Mouse (Mus musculus) limb, embryonic 14.5 days (tissue): ENCODE measurements at regions not wholly inside any gene's neighbourhood (a gene's known extent, or its start where the extent isn't known, plus 50 kb on each side); places are given as distances from the start of the nearest gene placed in this dataset.

Experiments
- ATAC-seq: fragments of 200-750 bp; cut with Nextera tagmentation; 2 replicates; pipeline ENCODE4 v1.8.0; 2017; ENCODE audit warnings: low read depth, moderate number of reproducible peaks, moderate TSS enrichment; ENCODE audit not compliant: low FRiP score
- DNase-seq: peaks from one replicate; pipeline ENCODE4 v3.0.0-alpha.2; 2015; ENCODE audit warnings: low spot score
- H3K27ac ChIP-seq: fragments of 300-500 bp; sonication (generic); replicated peaks from 2 replicates; pipeline ENCODE4 v1.5.1; 2014; ENCODE audit warnings: low read depth, mild to moderate bottlenecking, low read length, moderate library complexity, mixed read lengths
- H3K27me3 ChIP-seq: fragments of 300-500 bp; sonication (generic); 2 replicates; pipeline ENCODE4 v1.6.1; 2014; ENCODE audit warnings: low read length, mixed read lengths; ENCODE audit not compliant: control insufficient read depth, insufficient read depth
- H3K36me3 ChIP-seq: fragments of 300-500 bp; sonication (generic); 2 replicates; pipeline ENCODE4 v1.6.1; 2014; ENCODE audit warnings: mild to moderate bottlenecking, low read length, moderate library complexity, mixed read lengths; ENCODE audit not compliant: control insufficient read depth, insufficient read depth
- H3K4me1 ChIP-seq: fragments of 300-500 bp; sonication (generic); 2 replicates; pipeline ENCODE4 v1.6.1; 2014; ENCODE audit warnings: antibody characterized with exemption, low read length, mixed read lengths; ENCODE audit not compliant: control insufficient read depth, insufficient read depth
- H3K4me2 ChIP-seq: fragments of 300-500 bp; sonication (generic); replicated peaks from 2 replicates; pipeline ENCODE4 v1.6.1; 2014; ENCODE audit warnings: low read depth, mild to moderate bottlenecking, low read length, moderate library complexity; ENCODE audit not compliant: severe bottlenecking
- H3K4me3 ChIP-seq: fragments of 300-500 bp; sonication (generic); replicated peaks from 2 replicates; pipeline ENCODE4 v1.5.1; 2014; ENCODE audit warnings: low read length
- H3K9ac ChIP-seq: fragments of 300-500 bp; sonication (generic); 2 replicates; pipeline ENCODE4 v1.6.1; 2014; ENCODE audit warnings: mild to moderate bottlenecking, low read depth, low read length, moderate library complexity; ENCODE audit not compliant: severe bottlenecking
- H3K9me3 ChIP-seq: fragments of 300-500 bp; sonication (generic); 2 replicates; pipeline ENCODE4 v1.6.1; 2016; ENCODE audit warnings: low read length; ENCODE audit not compliant: control insufficient read depth
- POLR2A ChIP-seq: fragments of 200-500 bp; IDR thresholded peaks from 2 replicates; pipeline ENCODE4 v1.8.0; 2012; ENCODE audit warnings: inconsistent platforms, mild to moderate bottlenecking, moderate library complexity, borderline replicate concordance; ENCODE audit not compliant: insufficient read depth, insufficient read length; ENCODE audit errors: extremely low read depth
- WGBS: fragments of 180-500 bp; shearing (Covaris S2); extraction: QIAGEN DNeasy Blood & Tissue Kit; methylation state at CpG from one replicate; pipeline ENCODE4 v1.1.7; 2014; 5-methylcytosine and 5-hydroxymethylcytosine counted together

DNA sequence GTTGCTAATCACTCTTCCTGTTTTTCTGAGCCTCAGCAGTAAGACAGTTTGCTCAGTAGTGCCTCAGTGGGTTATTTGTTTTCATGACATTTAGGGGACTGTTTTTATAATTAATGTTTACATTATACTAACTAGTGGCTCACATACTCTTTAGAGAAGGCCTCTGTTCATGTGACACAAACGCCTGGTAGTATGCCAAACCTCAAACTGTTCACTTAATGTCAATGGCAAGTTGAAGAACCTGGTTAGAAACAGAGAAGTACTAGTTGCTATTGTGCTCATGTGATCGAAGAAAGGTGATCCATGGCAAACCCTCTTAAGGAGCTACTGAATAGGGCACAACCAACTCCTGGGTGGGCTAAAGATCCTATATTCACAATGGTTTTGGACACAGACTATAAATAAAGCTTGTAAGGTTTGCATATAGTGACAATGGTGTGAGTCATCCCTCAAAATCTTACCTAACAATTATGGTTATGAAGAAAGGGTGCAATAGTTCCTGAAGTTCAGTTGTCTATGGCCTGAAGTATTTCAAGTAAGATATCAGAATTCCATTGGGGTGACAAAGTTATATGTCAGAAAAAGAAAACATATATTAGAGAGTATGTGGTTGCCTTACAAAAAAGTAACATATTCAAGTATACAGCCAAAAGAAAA lies 340.1 kb upstream of the Dph6 start:
- Histone ChIP-seq H3K9me3 (no peaks in the 10 kb centered on the region), H3K27me3 (no peaks in the 10 kb centered on the region), H3K4me2 (no peak overlapping the region), H3K4me3 (no peak overlapping the region), H3K27ac (no peak overlapping the region), H3K9ac (no peak overlapping the region), H3K36me3 (no peaks in the 10 kb centered on the region), H3K4me1 (no peaks in the 10 kb centered on the region)
- TF ChIP-seq POLR2A, result no peak
- DNase-seq (no peak), ATAC-seq (no peak)
- 76% methylated on average over 2 of the region's 2 CpGs for WGBS

GRCm38 (mm10) chr2:115013916-115014315 lies 359.2 kb upstream of the Dph6 start:
- no peaks in the 10 kb centered on the region for H3K4me1 ChIP-seq
- no peak for DNase-seq
- H3K27ac ChIP-seq, result no peak overlapping the region
- H3K4me3 ChIP-seq, result no peak overlapping the region
- H3K27me3 ChIP-seq, result no peaks in the 10 kb centered on the region
- H3K4me2 ChIP-seq, result no peak overlapping the region
- no peak overlapping the region for H3K9ac ChIP-seq
- no peak for ATAC-seq
- H3K36me3 ChIP-seq, result no peaks in the 10 kb centered on the region
- no peak for TF ChIP-seq POLR2A
- WGBS, result 87% methylated on average over 1 of the region's 1 CpGs
- H3K9me3 ChIP-seq, result no peaks in the 10 kb centered on the region

DNA sequence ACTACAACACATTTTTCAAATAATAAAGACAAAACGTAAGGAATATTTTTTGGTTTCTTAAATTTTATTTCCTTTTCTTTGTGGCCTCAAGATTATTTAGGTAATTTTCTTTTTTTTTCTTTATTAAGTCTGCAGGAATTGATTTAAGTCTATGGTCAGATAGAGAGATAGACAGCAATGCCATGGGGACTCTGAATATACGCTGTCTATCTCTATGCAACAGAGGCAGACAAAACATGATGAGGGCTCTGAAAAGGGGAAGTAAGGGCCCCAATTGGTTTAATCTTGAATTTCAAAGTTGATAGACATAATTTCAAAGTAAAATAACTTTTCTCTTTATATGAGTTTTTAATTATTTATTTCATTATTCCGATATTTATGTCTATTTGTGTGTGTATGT lies 372.0 kb upstream of the Dph6 start:
- Histone ChIP-seq H3K4me2 (no peak overlapping the region), H3K4me1 (no peaks in the 10 kb centered on the region), H3K27ac (no peak overlapping the region), H3K9me3 (no peaks in the 10 kb centered on the region), H3K27me3 (no peaks in the 10 kb centered on the region), H3K9ac (no peak overlapping the region), H3K36me3 (no peaks in the 10 kb centered on the region), H3K4me3 (no peak overlapping the region)
- ATAC-seq, result no peak
- no peak for TF ChIP-seq POLR2A
- 89% methylated on average over 3 of the region's 3 CpGs for WGBS
- DNase-seq, result no peak

- DNase-seq (no peak), ATAC-seq (no peak)
- Histone ChIP-seq H3K4me1 (no peaks in the 10 kb centered on the region), H3K4me2 (no peak overlapping the region), H3K4me3 (no peak overlapping the region), H3K36me3 (no peaks in the 10 kb centered on the region), H3K27me3 (no peaks in the 10 kb centered on the region), H3K9me3 (no peaks in the 10 kb centered on the region), H3K9ac (no peak overlapping the region), H3K27ac (no peak overlapping the region)
- WGBS, result 53% methylated on average over 2 of the region's 2 CpGs
- TF ChIP-seq POLR2A, result no peak
Measured at GRCm38 (mm10) chr2:115031134-115031533, 376.4 kb upstream of the Dph6 start.

- H3K9ac ChIP-seq, result no peak overlapping the region
- TF ChIP-seq POLR2A, result no peak
- no peaks in the 10 kb centered on the region for H3K4me1 ChIP-seq
- no peaks in the 10 kb centered on the region for H3K27me3 ChIP-seq
- no peaks in the 10 kb centered on the region for H3K9me3 ChIP-seq
- H3K4me2 ChIP-seq, result no peak overlapping the region
- H3K4me3 ChIP-seq, result no peak overlapping the region
- WGBS, result 67% methylated on average over 3 of the region's 3 CpGs
- ATAC-seq (no peak), DNase-seq (peak; percentile 26)
- no peak overlapping the region for H3K27ac ChIP-seq
- H3K36me3 ChIP-seq, result no peaks in the 10 kb centered on the region
Measured at GRCm38 (mm10) chr2:115036205-115036604, 381.4 kb upstream of the Dph6 start.

GRCm38 (mm10) chr2:115042299-115042785 lies 387.6 kb upstream of the Dph6 start:
- no peak overlapping the region for H3K9ac ChIP-seq
- 20% methylated on average over 7 of the region's 7 CpGs for WGBS
- no peaks in the 10 kb centered on the region for H3K36me3 ChIP-seq
- DNase-seq (peak; percentile 49), ATAC-seq (no peak)
- no peak for TF ChIP-seq POLR2A
- no peaks in the 10 kb centered on the region for H3K27me3 ChIP-seq
- H3K4me3 ChIP-seq, result no peak overlapping the region
- no peaks in the 10 kb centered on the region for H3K4me1 ChIP-seq
- H3K27ac ChIP-seq, result no peak overlapping the region
- no peaks in the 10 kb centered on the region for H3K9me3 ChIP-seq
- H3K4me2 ChIP-seq, result no peak overlapping the region
